Mouse (Mus musculus) retina, postnatal 1 day (tissue): ENCODE measurements around the gene Ctbp2.

ENCODE experiments used
- DNase-seq: peaks from one replicate; pipeline ENCODE4 v3.0.0-alpha.2; 2012

The Ctbp2 gene

GRCm38 (mm10) chr7:133123999-133124700 is at the start of gene Ctbp2:
TSS of gene Ctbp2 (minus strand) at chr7:133124354.
- peak; percentile 91 for DNase-seq

- DNase-seq, result no peak
Observed at GRCm38 (mm10) chr7:133171403-133172032, 47.4 kb upstream of the Ctbp2 start.

- no peak for DNase-seq
Observed at GRCm38 (mm10) chr7:133168928-133169327, 44.8 kb upstream of the Ctbp2 start.

- no peak for DNase-seq
Observed at GRCm38 (mm10) chr7:133167903-133168302, 43.7 kb upstream of the Ctbp2 start.

GRCm38 (mm10) chr7:133164770-133165169 is 40.6 kb upstream of the Ctbp2 start:
- peak; percentile 35 for DNase-seq

GRCm38 (mm10) chr7:133163011-133163410 is 38.9 kb upstream of the Ctbp2 start:
- DNase-seq, result no peak

GRCm38 (mm10) chr7:133162131-133162530 is 38.0 kb upstream of the Ctbp2 start:
- no peak for DNase-seq

- peak; percentile 27 for DNase-seq
Observed at GRCm38 (mm10) chr7:133161362-133162080, 37.4 kb upstream of the Ctbp2 start.

- DNase-seq, result no peak
Observed at GRCm38 (mm10) chr7:133159519-133159918, 35.4 kb upstream of the Ctbp2 start.

GRCm38 (mm10) chr7:133155621-133156020 is 31.5 kb upstream of the Ctbp2 start:
- no peak for DNase-seq

- no peak for DNase-seq
Observed at GRCm38 (mm10) chr7:133154846-133155245, 30.7 kb upstream of the Ctbp2 start.

GRCm38 (mm10) chr7:133139689-133140336 is 15.7 kb upstream of the Ctbp2 start:
- no peak for DNase-seq

GRCm38 (mm10) chr7:133133552-133133951 is 9.4 kb upstream of the Ctbp2 start:
- DNase-seq, result peak; percentile 40

- no peak for DNase-seq
Observed at GRCm38 (mm10) chr7:133132702-133133101, 8.5 kb upstream of the Ctbp2 start.

GRCm38 (mm10) chr7:133124701-133125485 is 739 bp upstream of the Ctbp2 start:
- DNase-seq, result no peak

GRCm38 (mm10) chr7:133123244-133123998 is 733 bp downstream of the Ctbp2 start, which contains the start of gene Fgfr2:
TSS of gene Fgfr2 (minus strand) at chr7:133123350.
- DNase-seq, result peak; percentile 89

- DNase-seq, result peak; percentile 78
Observed at GRCm38 (mm10) chr7:133122379-133123243, 1.5 kb downstream of the Ctbp2 start.

GRCm38 (mm10) chr7:133121661-133122378 is 2.3 kb downstream of the Ctbp2 start:
- DNase-seq, result peak; percentile 71

GRCm38 (mm10) chr7:133121080-133121607 is 3.0 kb downstream of the Ctbp2 start:
- no peak for DNase-seq
